Mouse (Mus musculus): ENCODE measurements around the gene Ccdc102a.

The Ccdc102a gene

GRCm38 (mm10) chr8:94917851-94918495, at the start of gene Ccdc102a:
TSS of gene Ccdc102a (minus strand) at chr8:94918098.
- no peak for DNase-seq (ENCODE audit: low spot score in 2 of 2)

GRCm38 (mm10) chr8:94967554-94967953, 49.7 kb upstream of the Ccdc102a start:
- DNase-seq (ENCODE audit: low spot score in 2 of 2), result no peak

DNA sequence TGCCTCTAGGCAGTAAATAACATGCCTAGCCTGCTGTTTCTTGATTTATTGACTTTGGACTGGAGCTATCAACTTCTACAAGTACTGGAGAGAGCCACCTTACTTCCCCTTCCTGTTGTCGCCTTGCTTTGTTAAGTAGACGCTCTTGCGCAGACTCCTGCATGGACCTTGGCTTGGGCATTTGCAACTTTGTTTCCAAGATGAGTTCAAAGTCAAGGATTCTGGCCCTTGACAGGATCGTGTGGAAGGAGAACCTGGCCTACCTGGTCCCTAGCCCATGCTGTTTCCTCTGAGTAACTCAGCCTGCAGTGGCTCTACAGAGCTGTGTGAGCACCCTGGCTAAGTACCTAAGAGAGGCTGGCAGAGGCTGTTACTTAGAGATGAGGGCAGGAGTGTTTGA, 49.2 kb upstream of the Ccdc102a start:
- no peak for DNase-seq (ENCODE audit: low spot score in 2 of 2)

DNA sequence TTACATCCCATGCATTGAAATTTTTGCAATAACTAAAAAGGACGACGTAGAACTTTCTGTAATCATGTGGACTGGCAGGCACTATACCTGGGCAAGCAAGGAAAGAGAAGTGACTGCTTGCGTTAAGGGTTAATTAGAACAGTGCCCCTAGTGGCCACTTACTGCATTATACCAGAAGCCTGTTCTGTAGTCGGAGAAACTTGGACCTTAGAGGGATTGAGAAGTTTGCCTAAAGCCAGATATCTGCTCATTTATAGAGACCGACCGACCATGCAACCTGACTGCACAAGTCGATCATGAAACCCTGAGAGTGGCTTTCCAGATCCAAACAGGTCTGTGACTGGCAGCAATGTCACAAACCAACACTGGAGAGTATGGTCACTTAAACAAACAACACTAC, 48.7 kb upstream of the Ccdc102a start:
- peak in 1 of 2 experiments; percentile 37 for DNase-seq (ENCODE audit: low spot score in 2 of 2)

DNA sequence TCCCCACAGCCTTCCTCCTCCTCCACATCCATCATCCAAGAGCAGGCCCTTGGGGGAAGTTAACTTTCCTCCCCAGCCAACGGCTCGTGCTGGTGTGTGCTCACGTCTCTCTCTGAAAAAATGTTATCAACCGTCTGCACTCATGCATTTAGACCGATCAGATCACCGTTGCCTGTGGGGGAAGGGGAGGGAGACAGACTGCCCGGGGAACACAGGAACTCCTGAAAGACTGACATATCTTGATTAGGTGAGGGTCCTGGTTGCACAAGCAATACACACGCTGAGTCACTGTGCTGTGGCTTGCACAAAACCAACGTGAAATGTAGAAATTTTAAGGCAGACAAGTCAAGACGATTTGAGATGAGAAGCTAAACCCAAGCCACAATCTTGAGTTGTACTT, 46.9 kb upstream of the Ccdc102a start:
- DNase-seq (ENCODE audit: low spot score in 2 of 2), result no peak

- no peak for DNase-seq (ENCODE audit: low spot score in 2 of 2)
These were observed 44.3 kb upstream of the Ccdc102a start for GRCm38 (mm10) chr8:94962201-94962600.

DNA sequence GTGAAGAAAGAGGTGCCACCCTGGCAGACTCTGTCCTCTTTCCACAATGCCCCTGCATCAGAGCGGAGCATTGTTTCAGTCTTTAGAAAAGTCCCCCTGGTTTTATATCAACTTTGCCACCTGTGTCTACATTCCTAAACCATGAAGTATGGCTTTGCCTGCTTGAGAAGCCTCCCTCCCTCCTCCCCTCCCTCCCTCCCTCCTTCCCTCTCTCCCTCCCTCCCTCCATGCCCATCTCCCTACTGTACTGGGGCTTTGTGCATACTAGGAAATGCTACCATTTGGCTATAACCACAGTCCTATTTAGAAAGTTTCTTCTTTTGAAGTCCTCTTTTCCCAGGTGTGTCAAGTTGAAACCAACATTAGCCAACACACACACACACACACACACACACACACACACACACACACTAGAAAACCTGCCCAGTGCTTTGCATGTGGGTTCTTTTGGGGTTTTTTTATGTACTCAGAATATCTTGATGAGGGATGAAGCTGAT, 38.2 kb upstream of the Ccdc102a start:
- DNase-seq (ENCODE audit: low spot score in 2 of 2), result no peak

GRCm38 (mm10) chr8:94954921-94955758, 37.2 kb upstream of the Ccdc102a start:
- DNase-seq (ENCODE audit: low spot score in 2 of 2), result peak; percentile 18 to 49

DNA sequence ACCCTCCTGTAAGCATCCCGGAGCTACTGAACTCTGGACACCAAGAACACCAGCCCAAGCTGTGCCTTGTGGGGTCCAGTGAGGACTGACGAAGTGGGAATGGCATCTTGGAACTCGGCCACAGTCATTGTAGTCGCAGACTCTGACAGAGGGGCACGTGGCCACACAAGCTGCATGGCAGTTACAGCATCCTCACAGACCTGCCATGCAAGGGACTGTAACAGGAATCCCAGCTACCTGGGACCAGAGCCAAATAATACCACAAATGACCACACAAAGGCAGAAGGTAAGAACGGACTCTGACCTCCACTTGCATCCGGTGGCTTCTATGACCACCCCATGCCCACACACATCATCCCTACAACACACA, 36.5 kb upstream of the Ccdc102a start:
- DNase-seq (ENCODE audit: low spot score in 2 of 2), result no peak

- no peak for DNase-seq (ENCODE audit: low spot score in 2 of 2)
These were observed 35.9 kb upstream of the Ccdc102a start for GRCm38 (mm10) chr8:94953624-94954367.

DNA sequence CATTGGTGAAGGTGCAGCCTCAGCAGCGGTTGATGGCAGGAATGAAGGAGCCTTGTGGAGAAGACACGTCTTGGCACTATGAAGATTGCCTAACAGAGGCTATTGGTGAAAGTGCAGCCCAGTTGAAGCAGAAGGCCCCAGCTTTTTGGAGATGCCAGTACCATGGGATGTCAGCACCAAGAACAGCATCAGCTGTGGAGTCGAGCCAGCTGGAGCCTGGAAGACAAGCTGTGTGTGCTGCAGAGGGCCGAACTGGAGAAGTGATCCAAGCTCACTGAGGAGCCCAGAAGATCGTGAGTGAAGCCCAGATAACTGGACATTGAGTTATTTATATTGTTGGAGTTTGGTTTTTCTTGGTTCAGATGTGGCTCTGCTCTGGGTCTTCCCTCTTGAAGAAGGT, 34.2 kb upstream of the Ccdc102a start:
- DNase-seq (ENCODE audit: low spot score in 2 of 2), result no peak

DNA sequence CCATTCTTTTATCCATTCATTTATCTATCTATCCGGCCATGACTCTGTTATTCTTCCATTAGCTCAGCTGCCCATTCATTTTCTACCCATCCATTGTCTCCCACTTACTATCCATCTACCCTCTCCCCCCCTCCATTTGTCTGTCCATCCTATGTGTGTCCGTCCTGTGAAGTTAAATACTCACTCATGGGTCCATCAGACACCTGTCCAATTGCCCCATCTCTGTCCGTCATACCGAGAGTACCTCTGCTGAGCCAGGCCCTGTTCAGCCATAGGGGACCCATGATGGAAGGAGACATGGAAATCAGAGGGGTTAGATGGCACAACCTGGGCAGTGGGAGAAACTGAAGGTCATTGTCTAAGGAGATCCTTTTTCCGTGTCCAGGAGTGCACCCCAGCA, 32.6 kb upstream of the Ccdc102a start:
- DNase-seq (ENCODE audit: low spot score in 2 of 2), result no peak

- peak; percentile 69 to 85 for DNase-seq (ENCODE audit: low spot score in 2 of 2)
These were observed 32.1 kb upstream of the Ccdc102a start for GRCm38 (mm10) chr8:94950046-94950445.

GRCm38 (mm10) chr8:94949010-94949409, 31.1 kb upstream of the Ccdc102a start:
- no peak for DNase-seq (ENCODE audit: low spot score in 2 of 2)

- DNase-seq (ENCODE audit: low spot score in 2 of 2), result no peak
These were observed 30.5 kb upstream of the Ccdc102a start for GRCm38 (mm10) chr8:94948421-94948820.

DNA sequence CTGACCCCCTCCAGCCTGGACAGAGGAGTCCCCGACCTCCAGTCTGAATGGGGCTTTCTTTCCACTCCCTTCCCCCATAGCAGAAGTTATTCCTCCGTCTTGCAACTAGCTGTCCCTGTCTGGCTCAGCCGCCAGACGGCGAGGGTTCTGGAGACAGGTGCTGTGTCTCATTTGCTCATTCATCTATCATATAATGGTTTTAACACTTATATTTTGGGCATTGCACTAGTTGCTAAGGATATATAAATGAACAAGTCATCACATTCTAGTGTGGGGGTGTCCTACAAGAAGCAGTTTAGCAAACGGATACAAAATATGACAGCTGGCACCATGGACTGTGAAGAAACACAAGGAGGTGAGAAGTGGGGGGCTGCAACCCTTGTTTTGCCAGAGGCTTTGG, 27.3 kb upstream of the Ccdc102a start:
- peak; percentile 61 to 89 for DNase-seq (ENCODE audit: low spot score in 2 of 2)

DNA sequence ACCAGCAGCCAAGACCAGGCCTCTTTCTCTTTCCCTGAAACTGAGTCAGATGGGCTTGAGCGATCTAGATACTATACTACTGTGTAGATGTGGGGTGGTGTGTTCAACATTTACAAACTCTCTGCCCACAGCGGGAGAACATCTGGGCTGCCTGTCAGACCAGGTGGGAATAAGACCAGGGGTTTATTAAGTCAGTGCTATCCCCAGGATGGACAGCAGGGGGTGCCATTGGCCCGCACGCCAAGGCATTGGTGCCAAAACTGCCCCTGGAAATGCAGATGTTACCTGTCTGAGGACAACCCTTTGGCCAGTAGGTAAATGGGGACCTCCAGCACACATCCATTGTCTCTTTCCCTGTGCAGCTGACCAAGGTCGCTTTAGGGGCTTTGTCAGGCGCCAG, 24.7 kb upstream of the Ccdc102a start:
- DNase-seq (ENCODE audit: low spot score in 2 of 2), result peak; percentile 57 to 61

DNA sequence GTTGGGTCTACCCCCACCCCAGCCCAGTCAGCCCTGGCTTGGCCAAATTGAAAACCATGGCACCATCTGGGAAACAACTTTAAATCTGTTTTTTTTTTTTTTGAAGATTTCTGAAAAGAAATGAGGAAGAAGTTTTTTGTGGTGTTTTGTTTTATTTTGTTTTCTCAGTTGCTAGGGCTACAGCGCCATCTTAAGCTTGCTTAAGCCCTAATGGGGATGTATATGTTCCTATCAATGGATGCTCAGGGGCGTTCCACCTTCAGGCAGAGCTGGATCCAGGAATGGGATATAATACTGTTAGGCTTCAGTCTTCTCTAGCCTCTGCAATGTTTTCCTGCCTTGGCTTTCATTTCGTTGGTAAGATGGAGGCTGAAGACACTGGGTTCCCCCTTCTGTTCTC, 17.3 kb upstream of the Ccdc102a start:
- DNase-seq (ENCODE audit: low spot score in 2 of 2), result no peak

DNA sequence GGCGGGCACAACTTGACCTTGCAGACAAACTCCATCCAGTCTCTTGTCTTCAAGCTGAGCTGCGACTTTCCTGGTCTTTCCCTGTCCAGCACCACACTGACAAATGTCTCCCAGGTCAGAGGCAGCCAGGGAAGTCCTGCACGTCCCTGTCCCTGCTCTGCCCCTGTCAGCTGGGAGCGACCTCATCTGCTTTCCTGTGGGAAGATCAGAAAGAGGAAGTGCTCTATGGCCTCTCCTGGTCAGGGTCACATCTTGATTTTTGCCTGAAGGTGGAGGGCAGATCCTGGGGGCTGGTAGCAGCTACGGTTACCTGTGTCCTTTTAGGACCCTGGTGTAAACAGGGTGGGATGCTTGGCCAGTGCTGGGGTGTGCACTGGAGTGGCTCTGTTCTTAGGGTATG, 16.0 kb upstream of the Ccdc102a start:
- no peak for DNase-seq (ENCODE audit: low spot score in 2 of 2)

- no peak for DNase-seq (ENCODE audit: low spot score in 2 of 2)
These were observed 10.3 kb upstream of the Ccdc102a start for GRCm38 (mm10) chr8:94928227-94928626.

- DNase-seq (ENCODE audit: low spot score in 2 of 2), result no peak
These were observed 5.5 kb upstream of the Ccdc102a start, which contains the start of gene Adgrg5 for GRCm38 (mm10) chr8:94923405-94923804. TSS of gene Adgrg5 (plus strand) at chr8:94923694.

GRCm38 (mm10) chr8:94922602-94923001, 4.7 kb upstream of the Ccdc102a start:
- DNase-seq (ENCODE audit: low spot score in 2 of 2), result no peak
